Mouse (Mus musculus): ENCODE measurements around the gene Zdhhc5. TPM values are rescaled to one million over a fixed set of nuclear protein-coding genes. Genes with fewer than 3 reads are reported as not detected.

The Zdhhc5 gene
- total and polyA plus RNA-seq, 3 experiments, result 25.4 to 45.5 (median 37.7) TPM

DNA sequence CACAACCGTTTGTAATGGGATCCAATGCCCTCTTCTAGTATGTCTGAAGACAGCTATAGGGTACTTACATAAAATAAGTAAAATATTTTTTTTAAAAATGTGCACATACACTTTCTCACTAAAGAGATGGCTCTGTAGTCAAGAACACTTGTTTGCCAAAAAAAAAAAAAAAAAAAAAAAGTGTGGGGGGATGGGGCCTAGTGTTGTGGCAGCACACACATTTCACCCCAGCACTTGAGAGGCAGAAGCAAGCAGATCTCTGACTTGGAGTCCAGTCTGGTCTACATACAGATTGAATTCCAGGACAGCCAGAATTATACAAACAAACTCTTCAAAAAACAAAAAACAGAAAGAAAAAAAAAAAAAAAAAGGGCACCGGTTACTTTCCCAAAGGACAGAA is 5.7 kb upstream of the Zdhhc5 start:
- H3K9me3 ChIP-seq (replicated peaks; ENCODE audit: low read length), result no peaks in the 10 kb centered on the region
- dilution Hi-C loops (cut with MboI; ENCODE audit: extremely low pct_ligation_motif_present, extremely low pct_unique_long_range_greater_than_20kb, low sequenced_read_pairs) (no loop called here), in situ Hi-C loops (cut with MboI; ENCODE audit: low pct_ligation_motif_present, low pct_unique_long_range_greater_than_20kb, low sequenced_read_pairs) (no loop called here)
- no peak overlapping the region for H3K9ac ChIP-seq (ENCODE audit: insufficient read depth, low read depth)
- no peaks in the 10 kb centered on the region for H3K27me3 ChIP-seq (replicated peaks)
- peaks cover 6 to 37% of the 10 kb centered on the region in 2 experiments for H3K4me1 ChIP-seq (ENCODE audit: control insufficient read depth in 1 of 2, insufficient read depth in 2 of 2)
- H3K27ac ChIP-seq (ENCODE audit: insufficient read depth, low read depth), result no peak overlapping the region
- H3K79me2 ChIP-seq (replicated peaks; ENCODE audit: control insufficient read depth, extremely low read depth, insufficient read depth, poor library complexity, severe bottlenecking), result peaks cover 16% of the 10 kb centered on the region
- peaks cover 21 to 41% of the 10 kb centered on the region in 2 experiments for H3K36me3 ChIP-seq (replicated peaks in 1 of 2; ENCODE audit: control insufficient read depth in 1 of 2, insufficient read depth in 1 of 2, low read length in 1 of 2)
- H3K4me3 ChIP-seq (replicated peaks in 1 of 3; ENCODE audit: low read depth in 2 of 3, low read length in 2 of 3, poor library complexity in 1 of 3), result no peak overlapping the region
- H3K4me2 ChIP-seq (ENCODE audit: insufficient read depth, low read depth, poor library complexity, severe bottlenecking), result no peak overlapping the region
- no peak for DNase-seq (ENCODE audit: extremely low read depth)
- TF ChIP-seq ZNF384 (IDR thresholded peaks at IDR 0.05; ENCODE audit: low read depth, low read length), result peak; percentile 60
- TF ChIP-seq TCF12 (IDR thresholded peaks at IDR 0.05; ENCODE audit: low read depth, low read length), result no peak

DNA sequence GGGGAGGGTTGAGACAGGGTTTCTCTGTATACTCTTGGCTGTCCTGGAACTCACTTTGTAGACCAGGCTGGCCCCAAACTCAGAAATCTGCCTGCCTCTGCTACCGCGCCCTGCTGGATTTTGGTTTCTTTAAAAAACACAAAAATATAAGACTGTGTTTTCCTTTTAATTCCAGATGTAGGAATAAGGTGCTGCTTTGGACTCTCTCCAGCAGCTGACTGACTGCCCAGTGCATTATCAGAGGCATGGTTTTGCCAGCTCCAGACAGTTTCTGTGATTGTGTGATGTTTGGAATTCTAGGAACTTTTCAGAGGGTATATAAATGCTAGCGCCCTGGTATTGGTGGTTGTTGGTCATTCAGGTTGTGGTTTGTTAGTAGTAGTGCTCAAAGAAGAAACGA is 2.4 kb upstream of the Zdhhc5 start:
- Histone ChIP-seq H3K4me2 (ENCODE audit: insufficient read depth, low read depth, poor library complexity, severe bottlenecking) (peak overlapping the region; percentile 86; the same call in 1 of the 2 replicates), H3K27me3 (replicated peaks) (no peaks in the 10 kb centered on the region), H3K4me3 (replicated peaks in 1 of 3; ENCODE audit: low read depth in 2 of 3, low read length in 2 of 3, poor library complexity in 1 of 3) (no peak overlapping the region), H3K36me3 (replicated peaks in 1 of 2; ENCODE audit: control insufficient read depth in 1 of 2, insufficient read depth in 1 of 2, low read length in 1 of 2) (peaks cover 6 to 16% of the 10 kb centered on the region in 2 experiments), H3K27ac (ENCODE audit: insufficient read depth, low read depth) (no peak overlapping the region), H3K9ac (ENCODE audit: insufficient read depth, low read depth) (peak overlapping the region; percentile 54), H3K79me2 (replicated peaks; ENCODE audit: control insufficient read depth, extremely low read depth, insufficient read depth, poor library complexity, severe bottlenecking) (peaks cover 21% of the 10 kb centered on the region), H3K4me1 (ENCODE audit: control insufficient read depth in 1 of 2, insufficient read depth in 2 of 2) (peaks cover 0 to 22% of the 10 kb centered on the region in 2 experiments; a peak in 3 of 4 replicates), H3K9me3 (replicated peaks; ENCODE audit: low read length) (no peaks in the 10 kb centered on the region)
- TF ChIP-seq MXI1 (IDR thresholded peaks at IDR 0.05; ENCODE audit: low read depth, low read length), result no peak
- TF ChIP-seq POLR2A (IDR thresholded peaks at IDR 0.05; ENCODE audit: low read depth, low read length), result no peak
- no peak for TF ChIP-seq MEF2A (IDR thresholded peaks at IDR 0.05; ENCODE audit: borderline replicate concordance, low read depth, low read length)
- no peak for TF ChIP-seq ELF1 (IDR thresholded peaks at IDR 0.05; ENCODE audit: low read depth, low read length)
- no peak for TF ChIP-seq ETS1 (conservative IDR thresholded peaks at IDR 0.05; ENCODE audit: low read depth, low read length)
- no peak for TF ChIP-seq PAX5 (IDR thresholded peaks at IDR 0.05; ENCODE audit: low read length)
- TF ChIP-seq USF1 (IDR thresholded peaks at IDR 0.05; ENCODE audit: low read depth, low read length), result no peak
- TF ChIP-seq MAX (IDR thresholded peaks at IDR 0.05; ENCODE audit: low read length), result no peak
- TF ChIP-seq MAZ (IDR thresholded peaks at IDR 0.05; ENCODE audit: low read depth, low read length), result no peak
- TF ChIP-seq RAD21 (IDR thresholded peaks at IDR 0.05; ENCODE audit: low read depth, low read length), result no peak
- no peak for TF ChIP-seq ZKSCAN1 (IDR thresholded peaks at IDR 0.05; ENCODE audit: borderline replicate concordance, low read depth, low read length)
- TF ChIP-seq NRF1 (IDR thresholded peaks at IDR 0.05; ENCODE audit: low read depth, low read length), result no peak
- no peak for TF ChIP-seq BHLHE40 (IDR thresholded peaks at IDR 0.05; ENCODE audit: low read depth, low read length)
- TF ChIP-seq USF2 (conservative IDR thresholded peaks at IDR 0.05; ENCODE audit: low read depth, low read length), result no peak
- TF ChIP-seq SMC3 (IDR thresholded peaks at IDR 0.05; ENCODE audit: low read depth, low read length), result no peak
- TF ChIP-seq ZC3H11A (IDR thresholded peaks at IDR 0.05; ENCODE audit: low read depth, low read length), result no peak
- in situ Hi-C loops (cut with MboI; ENCODE audit: low pct_ligation_motif_present, low pct_unique_long_range_greater_than_20kb, low sequenced_read_pairs) (no loop called here), dilution Hi-C loops (cut with MboI; ENCODE audit: extremely low pct_ligation_motif_present, extremely low pct_unique_long_range_greater_than_20kb, low sequenced_read_pairs) (no loop called here)
- DNase-seq (ENCODE audit: extremely low read depth), result no peak

Data from CH12.LX (cell line).